Mouse (Mus musculus): ENCODE results near the gene Olfr434.
"Not testable (repeated sequence)": the region's sequence is repeated elsewhere in the genome, so short reads cannot be mapped to it uniquely, and the experiment has no call there.

Gene Olfr434

DNA sequence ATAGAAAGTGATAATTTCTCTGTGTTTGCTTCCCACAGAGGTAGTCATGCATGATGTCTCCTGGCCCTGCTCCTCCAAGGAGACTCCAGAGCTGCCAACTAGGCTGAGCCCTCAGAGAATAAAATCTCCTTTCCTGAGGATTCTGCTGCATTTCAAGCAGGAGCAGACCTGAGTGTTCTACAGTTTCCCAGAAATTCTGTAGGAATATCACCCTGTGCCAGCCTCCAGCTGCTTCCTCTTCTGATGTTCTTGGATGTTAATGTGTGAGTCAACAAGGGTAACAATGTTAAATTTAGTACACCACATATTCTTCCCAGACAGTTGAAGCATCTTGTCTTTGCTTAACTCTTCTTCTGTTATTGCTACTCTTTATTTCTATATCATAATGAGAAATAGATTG, at the start of gene Olfr434:
Gene Olfr434, plus strand, starts transcription at position 149 of the 400 bp plus-strand sequence.
- DNase-seq (ENCODE audit: low read depth): not testable (repeated sequence)

DNA sequence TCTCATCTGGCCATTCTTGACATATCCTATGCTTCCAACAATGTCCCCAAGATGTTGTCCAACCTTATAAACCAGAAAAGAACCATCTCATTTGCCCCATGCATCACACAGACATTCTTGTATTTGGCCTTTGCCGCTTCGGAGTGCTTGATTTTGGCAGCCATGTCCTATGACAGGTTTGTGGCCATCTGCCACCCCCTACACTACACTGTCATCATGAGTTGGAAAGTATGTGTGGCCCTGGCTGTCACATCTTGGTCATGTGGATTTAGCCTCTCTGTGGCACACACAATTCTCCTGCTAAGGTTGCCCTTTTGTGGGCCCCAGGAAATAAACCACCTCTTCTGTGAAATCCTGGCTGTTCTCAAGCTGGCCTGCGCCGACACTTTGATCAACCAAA, 45.6 kb upstream of the Olfr434 start:
- DNase-seq (ENCODE audit: low read depth): no peak

DNA sequence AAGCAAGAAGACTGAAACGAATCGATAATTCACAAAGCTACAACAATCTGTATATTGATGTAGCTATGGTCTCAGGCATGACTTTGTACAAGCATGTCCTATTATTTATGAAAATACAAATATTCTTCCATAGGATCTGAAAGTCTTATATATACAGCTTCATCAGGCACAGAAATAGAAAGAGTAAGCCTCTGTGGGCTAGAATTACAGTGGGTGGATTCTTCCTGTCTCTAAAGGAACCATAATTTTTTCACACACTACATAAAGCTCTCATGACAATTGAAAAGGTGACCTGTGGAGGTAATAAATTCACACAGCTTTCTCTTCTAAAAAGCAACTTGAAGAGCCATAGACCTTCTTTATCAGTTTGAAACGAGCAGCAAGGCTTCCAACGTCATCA, 41.0 kb upstream of the Olfr434 start, which contains the start of gene Olfr13:
Gene Olfr13, plus strand, starts transcription at position 301 of the 400 bp plus-strand sequence.
- no peak for DNase-seq (ENCODE audit: low read depth)

DNA sequence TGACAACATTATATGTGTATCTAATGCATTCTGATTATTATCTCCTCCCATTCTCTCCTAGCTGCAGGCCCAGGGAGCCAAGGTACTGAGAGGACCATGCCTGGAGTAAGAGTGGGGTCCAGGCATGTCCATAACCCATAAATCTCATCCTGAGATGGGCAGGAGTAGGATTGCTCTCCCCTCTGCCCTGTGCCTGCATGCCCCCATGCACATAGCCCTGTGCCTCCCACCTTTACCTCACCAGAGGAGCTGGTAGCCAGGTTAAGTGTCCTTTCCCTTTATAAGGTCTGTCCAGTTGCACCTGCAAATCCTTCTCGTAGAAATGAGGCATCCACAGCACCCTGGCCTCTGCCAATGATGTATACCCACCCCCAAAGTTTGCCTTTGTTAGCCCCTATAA, 34.7 kb upstream of the Olfr434 start:
- DNase-seq (ENCODE audit: low read depth): no peak

DNA sequence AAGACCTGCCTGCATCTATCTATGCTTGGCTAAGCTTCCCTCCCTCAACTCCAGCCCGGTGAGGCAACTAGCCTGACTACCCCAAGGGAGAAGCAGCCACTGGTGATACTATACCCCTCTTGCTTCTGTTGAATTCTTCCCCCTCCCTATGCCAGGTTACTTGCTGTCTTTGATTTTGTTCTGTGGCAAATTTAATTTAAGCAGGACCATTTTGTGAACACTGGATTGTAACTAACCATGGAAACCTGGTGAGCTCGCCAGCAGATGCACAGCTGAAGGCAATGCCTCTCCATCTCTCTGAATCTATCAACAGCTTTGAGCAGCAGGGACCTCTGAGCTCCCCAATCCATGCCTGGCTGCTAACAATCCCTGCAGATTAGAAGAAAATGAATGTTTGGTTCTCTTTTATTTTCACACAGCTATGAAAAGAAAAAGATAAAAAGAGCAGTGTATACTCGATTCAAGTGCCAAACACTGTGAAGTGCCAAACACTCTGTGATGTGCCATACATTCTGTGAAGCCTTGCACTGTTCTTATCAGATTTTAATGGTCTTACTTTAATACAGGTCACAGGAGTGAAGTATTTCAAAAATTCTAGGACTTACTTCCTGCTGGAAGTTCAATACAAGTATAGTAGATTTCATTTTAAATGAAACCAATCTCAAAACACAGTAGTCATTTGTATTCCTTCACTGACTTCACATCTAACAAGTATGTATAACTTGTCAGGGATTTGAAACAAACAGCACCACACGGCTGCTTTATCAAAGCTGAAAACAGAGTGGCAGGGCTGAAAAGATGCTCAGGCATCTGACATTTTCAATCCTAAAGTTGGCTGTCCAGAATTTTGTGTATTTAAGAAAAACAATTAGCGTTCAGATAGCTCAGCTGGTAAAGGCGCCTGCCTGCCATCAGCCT, 34.0 kb upstream of the Olfr434 start:
- no peak for DNase-seq (ENCODE audit: low read depth)

DNA sequence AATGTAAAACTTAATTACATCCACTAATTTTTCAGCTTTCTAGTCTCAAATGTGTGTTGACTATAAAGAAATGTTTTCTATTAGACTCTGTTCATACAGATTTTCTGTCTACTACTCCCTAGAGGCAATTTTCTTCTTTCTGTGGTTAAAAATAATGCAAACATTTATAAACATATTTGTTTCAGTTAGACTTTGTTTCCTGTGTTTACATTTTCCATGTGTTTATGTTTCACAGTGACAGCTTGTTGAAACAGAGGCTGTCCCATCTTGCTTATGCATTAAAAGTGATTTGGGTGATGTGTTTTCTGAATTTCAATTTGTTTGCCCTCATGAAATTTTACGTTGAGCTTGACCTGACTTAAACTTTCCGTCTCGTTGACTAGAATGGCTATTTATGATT, 21.8 kb upstream of the Olfr434 start:
- no peak for DNase-seq (ENCODE audit: low read depth)

DNA sequence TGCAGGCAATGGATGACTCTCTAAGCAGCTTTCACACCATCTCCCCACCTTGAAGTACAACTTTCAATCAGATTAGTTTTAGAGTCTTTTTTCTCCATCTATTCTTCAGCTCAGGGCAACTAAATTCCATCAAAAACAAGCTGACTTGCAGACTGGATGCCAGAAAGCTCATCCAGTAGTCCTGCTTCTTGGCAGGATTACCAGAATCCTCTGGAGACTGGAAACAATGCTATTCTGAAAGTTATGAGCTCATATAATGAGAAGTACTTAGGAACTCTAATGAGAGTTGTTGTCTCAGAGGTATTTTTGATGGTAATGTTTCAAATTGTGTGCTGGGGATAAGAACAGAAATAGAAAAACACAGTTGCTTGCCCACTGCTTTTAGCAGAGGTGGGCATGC, 16.0 kb upstream of the Olfr434 start, which contains the start of gene Olfr435:
Gene Olfr435, plus strand, starts transcription at position 366 of the 400 bp plus-strand sequence.
- no peak for DNase-seq (ENCODE audit: low read depth)

DNA sequence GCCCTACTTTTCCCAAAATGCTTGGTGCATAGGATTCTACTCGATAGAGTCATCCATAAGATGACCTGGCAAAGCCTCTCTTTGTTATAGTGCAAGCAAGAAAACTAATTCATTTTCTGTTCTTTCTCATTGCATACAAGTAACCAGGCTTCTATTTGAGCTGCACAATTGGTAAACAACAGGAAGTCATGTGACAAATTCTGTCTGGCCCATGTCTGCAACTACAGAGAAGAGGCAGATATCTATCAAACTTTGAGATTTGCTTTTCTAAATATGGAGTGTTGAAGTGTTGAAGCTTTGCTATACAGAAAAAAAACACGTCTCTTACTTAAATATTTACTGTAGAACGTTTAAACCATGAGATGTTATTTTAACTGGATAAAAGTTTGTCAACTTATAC, 14.7 kb upstream of the Olfr434 start:
- no peak for DNase-seq (ENCODE audit: low read depth)

DNA sequence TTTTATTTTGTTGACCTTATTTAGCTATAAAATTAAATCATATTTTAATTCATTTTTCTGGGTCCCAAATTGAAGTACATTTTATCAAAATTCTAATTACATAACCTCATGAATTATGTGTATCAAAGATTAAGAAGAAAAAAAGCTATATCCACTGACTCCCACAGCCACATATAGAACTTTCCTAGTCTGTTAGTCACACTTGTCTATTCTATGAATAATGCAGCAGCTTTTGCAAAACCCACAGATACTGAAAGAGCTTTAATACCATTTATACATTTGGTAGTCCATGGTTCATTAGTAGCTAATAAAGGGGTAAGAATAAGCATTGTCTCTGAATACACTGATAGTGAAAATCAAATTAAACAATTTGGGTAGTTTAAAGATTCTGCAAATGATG, 10.0 kb upstream of the Olfr434 start:
- DNase-seq (ENCODE audit: low read depth): no peak

DNA sequence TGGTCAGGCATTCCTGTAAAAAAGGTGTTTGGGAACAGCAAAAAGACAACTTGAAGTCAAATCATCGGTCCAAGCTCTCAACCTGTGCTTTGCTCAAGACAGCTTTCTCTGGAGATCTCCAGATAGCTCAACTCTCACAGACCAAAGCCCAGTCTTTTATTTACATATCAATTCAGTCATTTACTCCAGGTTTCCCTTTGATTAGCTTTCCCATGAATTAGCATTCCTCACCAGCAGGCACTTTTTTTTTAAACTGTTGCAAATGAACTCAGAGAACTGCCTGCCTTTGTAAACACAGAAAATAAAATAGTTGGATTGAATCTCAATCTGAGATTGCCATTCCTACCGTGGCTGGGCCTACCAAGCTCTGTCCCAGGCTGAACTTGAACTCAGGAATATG, 7.5 kb upstream of the Olfr434 start:
- no peak for DNase-seq (ENCODE audit: low read depth)

DNA sequence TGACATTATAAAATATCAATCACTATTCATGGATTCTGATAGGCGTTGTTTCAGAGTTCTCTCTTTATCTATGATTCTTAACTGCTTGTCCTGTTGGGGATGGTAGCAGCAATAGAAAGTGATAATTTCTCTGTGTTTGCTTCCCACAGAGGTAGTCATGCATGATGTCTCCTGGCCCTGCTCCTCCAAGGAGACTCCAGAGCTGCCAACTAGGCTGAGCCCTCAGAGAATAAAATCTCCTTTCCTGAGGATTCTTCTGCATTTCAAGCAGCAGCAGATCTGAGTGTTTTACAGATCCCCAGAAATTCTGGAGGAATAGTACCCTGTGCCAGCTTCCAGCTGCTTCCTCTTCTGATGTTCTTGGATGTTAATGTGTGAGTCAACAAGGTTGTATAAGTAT, 18.4 kb downstream of the Olfr434 start, which contains the start of gene Olfr47:
Gene Olfr47, plus strand, starts transcription at position 275 of the 400 bp plus-strand sequence.
- not testable (repeated sequence) for DNase-seq (ENCODE audit: low read depth)

DNA sequence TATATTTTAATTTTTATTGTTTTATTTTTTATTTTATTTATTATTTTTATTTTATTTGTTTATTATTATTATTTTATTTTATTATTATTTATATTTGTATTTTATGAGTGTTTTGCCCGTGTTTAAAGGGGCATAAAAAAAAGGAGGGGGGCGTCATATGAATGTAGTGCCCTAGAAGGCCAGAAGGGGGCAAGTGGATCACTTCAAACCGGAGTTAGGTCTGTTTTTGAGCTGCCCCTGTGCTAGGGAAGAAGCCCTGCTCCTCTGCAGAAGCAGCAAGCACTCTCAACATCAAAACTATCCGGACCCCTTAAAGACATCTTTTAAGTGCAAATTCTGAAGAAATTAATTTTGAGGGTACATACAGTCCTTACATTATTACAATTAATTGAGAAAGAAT, 29.2 kb downstream of the Olfr434 start:
- peak; percentile 49 for DNase-seq (ENCODE audit: low read depth)

DNA sequence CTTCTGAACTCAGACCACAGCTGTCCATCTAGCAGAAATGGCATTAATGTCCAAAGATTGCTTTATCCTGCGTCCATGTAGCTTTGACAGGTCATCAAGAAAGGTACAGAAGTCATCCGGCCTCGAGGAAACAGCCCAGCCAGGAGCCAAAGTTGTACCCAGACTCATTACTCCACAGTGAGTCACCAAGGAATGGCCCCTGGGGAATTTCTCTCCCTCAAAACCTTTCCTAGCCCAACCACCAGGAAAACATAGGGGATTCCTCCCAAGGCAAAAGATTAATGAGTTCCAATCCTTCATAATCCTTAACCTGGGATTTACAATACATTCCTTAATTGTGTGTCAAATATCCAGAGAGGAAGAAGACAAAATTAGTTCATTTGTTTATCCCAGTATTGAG, 34.6 kb downstream of the Olfr434 start:
- DNase-seq (ENCODE audit: low read depth): peak; percentile 75

DNA sequence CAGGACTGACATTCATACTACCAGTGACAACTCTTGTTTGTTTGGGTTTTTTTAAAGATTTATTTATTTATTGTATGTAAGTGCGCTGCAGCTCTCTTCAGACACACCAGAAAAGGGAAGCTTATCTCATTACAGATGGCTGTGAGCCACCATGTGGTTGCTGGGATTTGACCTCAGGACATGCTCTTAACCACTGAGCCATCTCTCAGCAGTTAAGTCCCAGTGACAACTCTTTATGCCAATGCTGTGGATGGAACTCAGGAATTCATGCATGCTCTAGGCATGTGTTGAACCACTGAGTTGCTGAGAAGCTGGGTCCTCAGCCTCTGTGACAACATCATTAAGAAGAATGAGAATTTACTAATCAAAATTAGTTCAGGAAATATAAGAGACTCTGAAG, 40.2 kb downstream of the Olfr434 start:
- no peak for DNase-seq (ENCODE audit: low read depth)

DNA sequence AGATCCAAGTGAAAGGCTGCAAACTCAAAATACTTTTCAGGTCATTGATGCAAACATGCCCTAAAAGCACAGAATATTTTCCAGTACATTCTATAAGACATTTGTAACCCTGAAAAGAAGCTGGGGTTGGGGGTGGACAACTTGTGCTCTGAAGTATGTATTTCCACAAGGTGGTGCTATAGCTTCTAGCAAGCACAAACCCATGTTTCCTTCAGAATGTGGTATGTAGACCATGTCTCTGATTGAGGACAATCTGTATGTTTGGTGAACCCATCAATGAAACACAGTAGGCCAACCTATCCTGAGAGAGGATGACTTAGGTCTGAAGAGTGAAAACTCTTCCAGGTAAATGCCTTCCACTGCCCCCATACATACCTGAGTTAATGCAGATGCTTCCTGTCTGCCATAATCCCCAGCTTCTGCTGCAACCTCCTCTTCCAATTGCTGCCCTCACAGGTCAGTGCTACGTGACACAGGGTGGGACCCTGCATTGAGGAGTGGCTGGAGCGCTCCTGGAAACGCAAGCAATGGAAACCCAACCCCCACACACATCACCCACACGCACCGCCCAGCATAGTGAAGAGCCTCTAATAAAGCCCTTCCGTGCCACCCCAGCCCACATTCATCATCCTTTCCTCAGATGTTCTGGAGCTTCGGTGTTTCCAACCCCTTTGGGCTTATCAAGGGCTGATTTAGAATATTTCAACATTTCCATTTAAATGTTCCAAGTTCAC, 41.5 kb downstream of the Olfr434 start:
- peak; percentile 63 for DNase-seq (ENCODE audit: low read depth)

DNA sequence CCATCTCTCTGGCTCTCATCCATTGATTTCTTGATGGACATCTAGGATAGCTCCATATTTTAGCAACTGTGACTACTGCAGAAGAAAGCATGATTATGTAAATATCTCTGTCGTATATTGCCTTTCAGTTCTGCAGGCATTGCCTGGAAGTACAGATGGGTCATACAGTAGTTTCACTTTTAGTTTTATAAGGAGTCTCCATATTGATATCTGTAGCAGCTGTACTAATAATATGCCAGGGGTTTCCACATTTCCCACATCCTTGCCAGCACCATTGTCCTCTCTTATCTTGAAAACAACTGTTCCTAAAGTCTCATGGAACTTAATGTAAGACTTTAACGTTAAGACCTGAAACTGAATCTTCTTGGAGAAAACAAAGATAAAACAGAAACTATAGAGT, 47.9 kb downstream of the Olfr434 start:
- DNase-seq (ENCODE audit: low read depth): no peak

DNA sequence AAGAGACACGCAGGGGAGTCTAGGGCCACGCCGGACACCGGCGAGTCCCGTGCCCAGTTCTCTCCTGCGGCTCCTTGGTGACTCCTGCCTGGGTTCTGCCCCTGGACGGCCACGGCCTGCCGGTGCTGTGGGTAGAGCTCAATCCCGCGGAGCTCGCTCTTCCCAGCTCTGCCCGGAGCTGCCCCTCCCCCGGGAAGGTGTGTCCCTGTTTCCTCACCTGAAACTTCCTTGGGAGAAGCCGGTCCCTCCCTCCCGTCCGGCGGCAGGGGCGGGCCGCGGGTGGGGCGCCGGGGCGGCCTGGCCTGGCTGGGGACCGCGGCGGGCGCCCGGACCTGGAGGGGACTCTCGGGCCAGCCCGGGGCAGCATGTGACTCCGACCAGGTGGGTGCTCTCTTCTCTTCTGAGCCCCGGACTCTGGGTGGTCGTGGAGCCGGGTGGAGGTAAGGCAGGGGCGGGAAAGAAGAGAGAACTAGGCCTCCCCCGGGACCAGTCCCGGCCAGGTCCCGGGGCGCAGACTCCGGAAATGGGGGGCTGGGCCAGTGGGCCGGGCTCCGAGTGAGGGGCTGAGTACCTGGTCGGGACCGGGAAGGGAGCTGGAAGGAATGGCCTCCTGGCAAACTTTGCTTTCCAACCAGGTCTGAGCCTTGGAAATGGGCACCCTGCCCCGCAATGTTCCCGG, 52.7 kb downstream of the Olfr434 start, which contains the start of gene Arhgef5:
Gene Arhgef5, plus strand, starts transcription at position 220 of the 679 bp plus-strand sequence.
- peak; percentile 43 for DNase-seq (ENCODE audit: low read depth)

DNA sequence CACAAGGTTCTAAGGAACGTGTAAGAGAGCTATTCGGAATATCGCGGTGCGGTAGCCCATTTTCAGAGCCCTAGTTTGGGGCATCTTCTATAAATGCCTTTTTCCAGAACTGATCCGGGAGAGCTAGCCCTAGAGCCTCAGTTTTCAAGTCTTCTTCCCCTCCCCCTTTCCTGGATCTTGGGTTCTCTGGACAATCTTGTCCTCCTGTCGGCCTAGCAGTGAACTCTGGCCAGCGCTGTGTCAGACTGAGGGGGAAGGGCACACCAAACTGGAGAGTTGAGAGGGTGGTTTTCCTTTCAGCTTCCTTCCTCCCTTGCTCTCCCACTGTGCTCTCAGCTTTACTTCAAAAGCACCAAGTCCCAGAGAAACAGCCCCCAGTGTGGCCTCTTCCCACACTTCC, 53.5 kb downstream of the Olfr434 start:
- DNase-seq (ENCODE audit: low read depth): peak; percentile 52
